Mouse (Mus musculus) liver, embryonic 16.5 days (tissue): ENCODE results near the gene Ttll5. TPM values are rescaled to one million over a fixed set of nuclear protein-coding genes. Genes with fewer than 3 reads are reported as not detected.

Experiments
- ATAC-seq: fragments of 200-750 bp; cut with Nextera tagmentation; 2 replicates; pipeline ENCODE4 v1.8.0; 2017; ENCODE audit warnings: low read depth, mild to moderate bottlenecking, moderate number of reproducible peaks, moderate library complexity
- H3K27ac ChIP-seq: fragments of 300-500 bp; sonication (generic); 2 replicates; pipeline ENCODE4 v1.5.1; 2014; ENCODE audit warnings: mild to moderate bottlenecking, low read length
- H3K27me3 ChIP-seq: fragments of 300-500 bp; sonication (generic); 2 replicates; pipeline ENCODE4 v1.6.1; 2014; ENCODE audit warnings: low read depth, low read length, mixed read lengths; ENCODE audit not compliant: control insufficient read depth, insufficient read depth
- H3K36me3 ChIP-seq: fragments of 300-500 bp; sonication (generic); 2 replicates; pipeline ENCODE4 v1.6.1; 2014; ENCODE audit warnings: mild to moderate bottlenecking; ENCODE audit not compliant: control insufficient read depth, insufficient read depth
- H3K4me1 ChIP-seq: fragments of 300-500 bp; sonication (generic); 2 replicates; pipeline ENCODE4 v1.6.1; 2014; ENCODE audit warnings: low read depth, low read length, mixed read lengths; ENCODE audit not compliant: control insufficient read depth
- H3K4me2 ChIP-seq: fragments of 300-500 bp; sonication (generic); 2 replicates; pipeline ENCODE4 v1.6.1; 2014; ENCODE audit warnings: low read depth, low read length, mixed read lengths
- H3K4me3 ChIP-seq: fragments of 300-500 bp; sonication (generic); 2 replicates; pipeline ENCODE4 v1.5.1; 2014; ENCODE audit warnings: low read depth, mild to moderate bottlenecking, low read length
- H3K9ac ChIP-seq: fragments of 300-500 bp; sonication (generic); 2 replicates; pipeline ENCODE4 v1.6.1; 2014; ENCODE audit warnings: low read depth, low read length
- H3K9me3 ChIP-seq: fragments of 300-500 bp; sonication (generic); replicated peaks from 2 replicates; pipeline ENCODE4 v1.6.1; 2016; ENCODE audit warnings: low read length; ENCODE audit not compliant: control insufficient read depth
- WGBS: fragments of 180-500 bp; shearing (Covaris S2); extraction: QIAGEN DNeasy Blood & Tissue Kit; methylation state at CpG from one replicate; pipeline ENCODE4 v1.1.7; 2014; ENCODE audit not compliant: insufficient replicate concordance; 5-methylcytosine and 5-hydroxymethylcytosine counted together
- polyA plus RNA-seq: library from polyadenylated mRNA; unstranded; fragments of >200 nt; fragmentation: Nextera tagmentation; extraction: Ambion mirVana; gene quantifications from 2 replicates; pipeline ENCODE4 v1.2.1, GENCODE M21; 2015

Ttll5 gene
- polyA plus RNA-seq, 1 experiment from 2014 or later, result 6.0 TPM

GRCm38 (mm10) chr12:85970803-85971202, 146.3 kb downstream of the Ttll5 start:
- H3K4me3 ChIP-seq, result no peak overlapping the region
- no peak overlapping the region for H3K4me2 ChIP-seq
- no peaks in the 10 kb centered on the region; the same call in 1 of the 2 replicates for H3K4me1 ChIP-seq
- no peaks in the 10 kb centered on the region for H3K36me3 ChIP-seq
- H3K9ac ChIP-seq, result no peak overlapping the region
- no peaks in the 10 kb centered on the region for H3K9me3 ChIP-seq
- WGBS, result 88% methylated on average over 2 of the region's 2 CpGs
- no peaks in the 10 kb centered on the region for H3K27me3 ChIP-seq
- no peak for ATAC-seq
- no peak overlapping the region for H3K27ac ChIP-seq

DNA sequence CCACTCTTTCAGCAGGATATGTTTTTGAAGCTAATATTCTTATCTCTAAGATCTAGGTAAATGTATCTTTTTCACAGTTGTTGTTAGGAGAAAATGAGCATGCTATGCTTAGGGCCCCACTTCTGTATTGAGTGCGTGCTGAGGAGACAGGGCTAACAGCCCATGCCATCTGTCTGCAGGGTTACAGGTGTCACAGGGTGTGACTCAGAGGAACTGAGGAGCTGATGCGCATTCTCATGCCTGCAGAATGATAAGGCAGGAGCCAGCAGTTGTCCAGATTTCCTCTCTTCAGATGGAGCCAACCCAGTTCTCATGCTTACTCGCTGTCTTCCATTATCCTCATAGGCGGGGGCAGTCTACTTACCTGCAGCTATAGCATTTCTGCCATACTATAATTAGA, 147.2 kb downstream of the Ttll5 start:
- Histone ChIP-seq H3K36me3 (no peaks in the 10 kb centered on the region), H3K9me3 (no peaks in the 10 kb centered on the region), H3K27ac (no peak overlapping the region), H3K27me3 (no peaks in the 10 kb centered on the region), H3K4me3 (no peak overlapping the region), H3K9ac (no peak overlapping the region), H3K4me2 (no peak overlapping the region), H3K4me1 (no peaks in the 10 kb centered on the region; the same call in 1 of the 2 replicates)
- 44% methylated on average over 4 of the region's 4 CpGs for WGBS
- ATAC-seq, result no peak

DNA sequence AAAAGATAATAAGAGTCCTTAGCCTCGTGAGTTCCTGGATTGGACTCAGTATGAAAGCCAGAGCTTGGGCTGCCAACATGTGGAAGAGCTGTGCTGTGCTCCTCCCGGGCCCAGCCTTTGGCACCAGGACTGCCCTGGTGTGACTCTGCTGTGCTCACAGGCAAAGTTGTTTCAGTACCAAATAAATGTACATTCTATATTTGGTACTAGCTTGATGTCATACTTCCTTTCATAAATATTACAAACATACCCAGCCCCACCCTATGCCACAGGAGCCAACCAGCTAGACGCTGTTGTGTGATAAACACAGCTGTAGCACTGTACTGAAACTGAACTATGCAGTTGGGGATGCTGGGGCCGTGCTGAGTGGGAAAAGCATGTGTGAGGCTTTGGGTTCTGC, 149.1 kb downstream of the Ttll5 start:
- H3K4me2 ChIP-seq, result no peak overlapping the region

DNA sequence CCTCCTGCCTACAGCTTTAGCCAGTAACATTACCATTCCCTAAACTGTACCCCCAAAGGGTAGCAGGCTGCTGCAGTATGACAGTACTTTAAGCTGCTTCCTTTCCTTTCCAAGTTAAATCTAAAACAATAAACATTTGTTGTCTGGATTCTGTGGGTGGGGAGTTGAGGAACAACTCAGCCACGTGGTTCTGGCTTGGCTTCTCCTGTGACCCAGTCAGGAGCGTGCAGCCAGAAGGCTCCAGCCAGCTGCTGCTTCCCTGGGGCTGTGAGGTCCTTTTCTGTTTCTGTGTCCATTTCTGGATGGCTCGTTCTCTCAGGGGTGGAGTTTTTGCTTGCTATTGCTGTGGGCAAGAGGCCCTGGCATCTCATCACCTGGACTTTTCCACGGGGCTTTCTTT, 149.6 kb downstream of the Ttll5 start:
- ATAC-seq, result no peak
- WGBS, result 53% methylated on average over 4 of the region's 4 CpGs
- Histone ChIP-seq H3K4me1 (no peaks in the 10 kb centered on the region; the same call in 1 of the 2 replicates), H3K27ac (no peak overlapping the region), H3K9ac (no peak overlapping the region), H3K4me3 (no peak overlapping the region), H3K4me2 (no peak overlapping the region), H3K9me3 (no peaks in the 10 kb centered on the region), H3K36me3 (no peaks in the 10 kb centered on the region), H3K27me3 (no peaks in the 10 kb centered on the region)

More for the DNA sequence above, 149.1 kb downstream of the Ttll5 start:
- H3K36me3 ChIP-seq, result no peaks in the 10 kb centered on the region
- no peak for ATAC-seq
- no peak overlapping the region for H3K9ac ChIP-seq
- no peak overlapping the region for H3K27ac ChIP-seq
- no peaks in the 10 kb centered on the region for H3K27me3 ChIP-seq
- no peak overlapping the region for H3K4me3 ChIP-seq
- 24% methylated on average over 4 of the region's 4 CpGs for WGBS
- H3K4me1 ChIP-seq, result no peaks in the 10 kb centered on the region; the same call in 1 of the 2 replicates
- no peaks in the 10 kb centered on the region for H3K9me3 ChIP-seq

GRCm38 (mm10) chr12:85979996-85980395, 155.5 kb downstream of the Ttll5 start:
- no peak for ATAC-seq
- Histone ChIP-seq H3K4me2 (no peak overlapping the region), H3K9me3 (no peaks in the 10 kb centered on the region), H3K4me3 (no peak overlapping the region), H3K36me3 (no peaks in the 10 kb centered on the region), H3K9ac (no peak overlapping the region), H3K27ac (no peak overlapping the region), H3K4me1 (no peaks in the 10 kb centered on the region), H3K27me3 (no peaks in the 10 kb centered on the region)
- WGBS, result 64% methylated on average over 5 of the region's 5 CpGs

- no peak for ATAC-seq
- Histone ChIP-seq H3K27me3 (no peaks in the 10 kb centered on the region), H3K27ac (no peak overlapping the region), H3K9ac (no peak overlapping the region), H3K4me1 (no peaks in the 10 kb centered on the region), H3K4me3 (no peak overlapping the region), H3K9me3 (no peaks in the 10 kb centered on the region), H3K4me2 (no peak overlapping the region), H3K36me3 (no peaks in the 10 kb centered on the region)
- 32% methylated on average over 4 of the region's 4 CpGs for WGBS
Observed at GRCm38 (mm10) chr12:85985524-85985923, 161.1 kb downstream of the Ttll5 start.

GRCm38 (mm10) chr12:85986024-85986423, 161.6 kb downstream of the Ttll5 start:
- Histone ChIP-seq H3K4me1 (no peaks in the 10 kb centered on the region), H3K4me2 (no peak overlapping the region), H3K27ac (no peak overlapping the region), H3K9ac (no peak overlapping the region), H3K4me3 (no peak overlapping the region), H3K27me3 (no peaks in the 10 kb centered on the region), H3K36me3 (no peaks in the 10 kb centered on the region), H3K9me3 (no peaks in the 10 kb centered on the region)
- no peak for ATAC-seq
- 79% methylated on average over 7 of the region's 7 CpGs for WGBS

- Histone ChIP-seq H3K4me3 (no peak overlapping the region), H3K36me3 (no peaks in the 10 kb centered on the region), H3K4me1 (no peaks in the 10 kb centered on the region), H3K27me3 (no peaks in the 10 kb centered on the region), H3K9me3 (no peaks in the 10 kb centered on the region), H3K27ac (no peak overlapping the region), H3K4me2 (no peak overlapping the region), H3K9ac (no peak overlapping the region)
- WGBS, result 70% methylated on average over 13 of the region's 13 CpGs
- no peak for ATAC-seq
Observed at GRCm38 (mm10) chr12:85986540-85987443, 162.3 kb downstream of the Ttll5 start.

GRCm38 (mm10) chr12:85987444-85987889, 163.0 kb downstream of the Ttll5 start:
- Histone ChIP-seq H3K27me3 (no peaks in the 10 kb centered on the region), H3K4me2 (no peak overlapping the region), H3K4me1 (no peaks in the 10 kb centered on the region), H3K36me3 (no peaks in the 10 kb centered on the region), H3K9ac (no peak overlapping the region), H3K9me3 (no peaks in the 10 kb centered on the region), H3K4me3 (no peak overlapping the region), H3K27ac (no peak overlapping the region)
- WGBS, result 72% methylated on average over 5 of the region's 5 CpGs
- ATAC-seq, result no peak
